Mouse (Mus musculus) T-helper 2 cell (primary cell): ENCODE measurements around the gene Slc6a16.

Source experiments
- in situ Hi-C: fragments of 300-600 bp; cut with MboI, MseI; formaldehyde crosslinking; loops from one replicate; pipeline ENCODE4 v1.15.1; 2025; ENCODE audit warnings: high pct_unique_total_duplicates

Slc6a16 gene

GRCm38 (mm10) chr7:45312023-45312422 lies 71.1 kb downstream of the Slc6a16 start:
- in situ Hi-C loops = no loop called here

- in situ Hi-C loops = no loop called here
Measured at GRCm38 (mm10) chr7:45312686-45313453, 72.0 kb downstream of the Slc6a16 start.

- in situ Hi-C loops = no loop called here
Measured at GRCm38 (mm10) chr7:45313495-45313894, 72.6 kb downstream of the Slc6a16 start.

GRCm38 (mm10) chr7:45315182-45315701 lies 74.4 kb downstream of the Slc6a16 start:
- in situ Hi-C loops = no loop called here

GRCm38 (mm10) chr7:45316536-45316935 lies 75.7 kb downstream of the Slc6a16 start:
- in situ Hi-C loops = no loop called here

GRCm38 (mm10) chr7:45322245-45322644 lies 81.4 kb downstream of the Slc6a16 start:
- in situ Hi-C loops = no loop called here
